Mouse (Mus musculus) erythroblast, embryonic 14.5 days (primary cell): ENCODE measurements around the gene Oxa1l.

Experiments
- GATA1 ChIP-seq: IDR thresholded peaks from 2 replicates; pipeline ENCODE4 v1.6.1; 2012; ENCODE audit warnings: low read length, inconsistent platforms, mixed read lengths
- TAL1 ChIP-seq: IDR thresholded peaks from 3 replicates; pipeline ENCODE4 v1.6.1; 2012; ENCODE audit warnings: low read length, inconsistent platforms, mixed read lengths

GRCm38 (mm10) chr14:54390843-54391242 lies 30.2 kb downstream of the Oxa1l start:
- TF ChIP-seq GATA1 (no peak), TAL1 (no peak)
